40 mouse cellular contexts compared by ENCODE assay signal in genomic region chr16:94953294-94953693, GRCm38 (mm10). TPM values are rescaled to one million over a fixed set of nuclear protein-coding genes. Genes with fewer than 3 reads are reported as not detected.
"Had no signal": no experiment of that assay in that cellular context is flagged by ENCODE, and none has a peak within 500 bp of the region (broad histone marks: within the 10 kb centered on the region; RNA-seq: fewer than 3 reads in every experiment).

No protein-coding gene starts in this region.

- H3K9ac ChIP-seq: limb, embryonic 12.5 days; limb, embryonic 13.5 days; limb, embryonic 15.5 days; liver, embryonic 12.5 days; liver, embryonic 13.5 days; liver, embryonic 14.5 days; liver, embryonic 15.5 days; liver, postnatal 0 days; lung, embryonic 14.5 days; lung, embryonic 15.5 days; midbrain, embryonic 12.5 days; midbrain, embryonic 13.5 days; midbrain, embryonic 15.5 days; neural tube, embryonic 12.5 days had no signal

- H3K27me3 ChIP-seq: limb, embryonic 12.5 days; limb, embryonic 13.5 days; limb, embryonic 15.5 days; liver, embryonic 12.5 days; liver, embryonic 13.5 days; liver, embryonic 15.5 days; lung, embryonic 15.5 days; megakaryocyte, embryonic 14.5 days; midbrain, embryonic 12.5 days; midbrain, embryonic 13.5 days; midbrain, embryonic 15.5 days; neural tube, embryonic 12.5 days had no signal

- DNase-seq: left cerebral cortex, postnatal 4 days; liver; liver, embryonic 13.5 days; liver, postnatal 0 days; lung, adult 18-20 months; lung, adult 2 months; lung, embryonic 14.5 days; lung, postnatal 10 days; lung, postnatal 14 days; lung, postnatal 36 days; lung, postnatal 4 days; midbrain, embryonic 14.5 days had no signal

- H3K4me2 ChIP-seq: limb, embryonic 12.5 days; limb, embryonic 13.5 days; limb, embryonic 15.5 days; liver, embryonic 11.5 days; liver, embryonic 12.5 days; liver, embryonic 13.5 days; liver, embryonic 15.5 days; lung, embryonic 14.5 days; lung, embryonic 15.5 days; midbrain, embryonic 11.5 days; midbrain, embryonic 12.5 days; midbrain, embryonic 13.5 days; midbrain, embryonic 15.5 days; neural tube, embryonic 12.5 days had no signal

- H3K4me1 ChIP-seq: limb, embryonic 10.5 days; limb, embryonic 12.5 days; limb, embryonic 13.5 days; limb, embryonic 15.5 days; liver, embryonic 12.5 days; liver, embryonic 13.5 days; liver, embryonic 15.5 days; lung, embryonic 15.5 days; midbrain, embryonic 10.5 days; midbrain, embryonic 12.5 days; midbrain, embryonic 13.5 days; midbrain, embryonic 15.5 days; neural tube, embryonic 12.5 days had no signal

- H3K27ac ChIP-seq: limb, embryonic 10.5 days; limb, embryonic 12.5 days; limb, embryonic 13.5 days; limb, embryonic 15.5 days; liver, embryonic 12.5 days; liver, embryonic 13.5 days; liver, embryonic 14.5 days; liver, embryonic 15.5 days; lung, embryonic 15.5 days; macrophage; midbrain, embryonic 10.5 days; midbrain, embryonic 12.5 days; midbrain, embryonic 13.5 days; midbrain, embryonic 15.5 days; neural tube, embryonic 12.5 days had no signal

- H3K9me3 ChIP-seq: limb, embryonic 10.5 days; limb, embryonic 12.5 days; limb, embryonic 13.5 days; limb, embryonic 15.5 days; liver, embryonic 12.5 days; liver, embryonic 13.5 days; liver, embryonic 15.5 days; lung, embryonic 15.5 days; megakaryocyte, embryonic 14.5 days; midbrain, embryonic 10.5 days; midbrain, embryonic 12.5 days; midbrain, embryonic 13.5 days; midbrain, embryonic 15.5 days; neural tube, embryonic 12.5 days had no signal

- H3K4me3 ChIP-seq: limb, embryonic 10.5 days; limb, embryonic 12.5 days; limb, embryonic 13.5 days; limb, embryonic 15.5 days; liver, embryonic 12.5 days; liver, embryonic 13.5 days; liver, embryonic 15.5 days; lung, embryonic 15.5 days; megakaryocyte, embryonic 14.5 days; midbrain, embryonic 10.5 days; midbrain, embryonic 12.5 days; midbrain, embryonic 13.5 days; midbrain, embryonic 15.5 days; myocyte; neural tube, embryonic 12.5 days had no signal

- H3K36me3 ChIP-seq: limb, embryonic 10.5 days; limb, embryonic 12.5 days; limb, embryonic 13.5 days; limb, embryonic 15.5 days; liver, embryonic 12.5 days; liver, embryonic 13.5 days; liver, embryonic 15.5 days; lung, embryonic 15.5 days; midbrain, embryonic 10.5 days; midbrain, embryonic 12.5 days; midbrain, embryonic 13.5 days; midbrain, embryonic 15.5 days; neural tube, embryonic 12.5 days had no signal

RNA-seq across cellular contexts. Expression of gene Kcnj6, which starts 44.2 kb away (rescaled TPM):
- total RNA-seq: liver, adult 2 months; megakaryocyte progenitor cell, adult 5-6 weeks; megakaryocyte, adult 5-6 weeks; megakaryocyte-erythroid progenitor cell, adult 5-6 weeks; monocyte, adult 5-6 weeks had no signal
- polyA plus RNA-seq: limb, embryonic 10.5 days; limb, embryonic 11.5 days; limb, embryonic 12.5 days; limb, embryonic 13.5 days; limb, embryonic 15.5 days; liver, adult 2 months; liver, embryonic 11.5 days; liver, embryonic 12.5 days; liver, embryonic 13.5 days; liver, embryonic 14.5 days; liver, embryonic 15.5 days; liver, embryonic 16.5 days; liver, postnatal 0 days; lung, adult 2 months; lung, embryonic 14.5 days; lung, embryonic 15.5 days; lung, embryonic 16.5 days; lung, postnatal 0 days; myocyte; neural tube, embryonic 11.5 days had no signal
